Mouse (Mus musculus) forebrain, postnatal 0 days (tissue): ENCODE results near the gene Atxn7. TPM values are rescaled to one million over a fixed set of nuclear protein-coding genes. Genes with fewer than 3 reads are reported as not detected.

Source experiments
- ATAC-seq: fragments of 200-750 bp; cut with Nextera tagmentation; 2 replicates; pipeline ENCODE4 v1.8.0; 2017; ENCODE audit warnings: mild to moderate bottlenecking, moderate library complexity
- DNase-seq: peaks from one replicate; pipeline ENCODE4 v3.0.0-alpha.2; 2015
- H3K27ac ChIP-seq: fragments of 300-500 bp; sonication (generic); 2 replicates; pipeline ENCODE4 v1.5.1; 2014; ENCODE audit warnings: low read depth, mild to moderate bottlenecking, antibody characterized with exemption, low read length, moderate library complexity, mixed read lengths
- H3K27me3 ChIP-seq: fragments of 300-500 bp; sonication (generic); 2 replicates; pipeline ENCODE4 v1.6.1; 2014; ENCODE audit warnings: mild to moderate bottlenecking, low read length, mixed read lengths; ENCODE audit not compliant: insufficient read depth
- H3K36me3 ChIP-seq: fragments of 300-500 bp; sonication (generic); 2 replicates; pipeline ENCODE4 v1.6.1; 2014; ENCODE audit warnings: mild to moderate bottlenecking, moderate library complexity; ENCODE audit not compliant: insufficient read depth
- H3K4me1 ChIP-seq: fragments of 300-500 bp; sonication (generic); 2 replicates; pipeline ENCODE4 v1.6.1; 2014; ENCODE audit warnings: antibody characterized with exemption; ENCODE audit not compliant: insufficient read depth
- H3K4me2 ChIP-seq: fragments of 300-500 bp; sonication (generic); 2 replicates; pipeline ENCODE4 v1.6.1; 2014; ENCODE audit warnings: low read depth, mild to moderate bottlenecking, moderate library complexity
- H3K4me3 ChIP-seq: fragments of 300-500 bp; sonication (generic); 2 replicates; pipeline ENCODE4 v1.5.1; 2014; ENCODE audit warnings: low read depth, low read length, mixed read lengths
- H3K9ac ChIP-seq: fragments of 300-500 bp; sonication (generic); 2 replicates; pipeline ENCODE4 v1.6.1; 2014; ENCODE audit warnings: mild to moderate bottlenecking
- H3K9me3 ChIP-seq: fragments of 300-500 bp; sonication (generic); 2 replicates; pipeline ENCODE4 v1.6.1; 2016; ENCODE audit warnings: low read length
- CTCF ChIP-seq: sonication (generic); IDR thresholded peaks from 2 replicates; pipeline ENCODE4 v1.5.1; 2016; ENCODE audit warnings: antibody characterized with exemption, control low read depth, low read depth
- WGBS: fragments of 180-500 bp; shearing (Covaris S2); extraction: QIAGEN DNeasy Blood & Tissue Kit; methylation state at CpG from one replicate; pipeline ENCODE4 v1.1.7; 2014; 5-methylcytosine and 5-hydroxymethylcytosine counted together
- polyA plus RNA-seq: library from polyadenylated mRNA; unstranded; fragments of >200 nt; fragmentation: Nextera tagmentation; extraction: Ambion mirVana; gene quantifications from 2 replicates; pipeline ENCODE4 v1.2.1, GENCODE M21; 2015
- total RNA-seq: library from RNA; depleted of rRNA; stranded (reverse); fragments of >200 nt; gene quantifications from 2 replicates; pipeline ENCODE4 v1.2.3, GENCODE M21; 2014

Gene Atxn7
- total and polyA plus RNA-seq, 2 experiments from 2014 or later: 2.2 to 14.4 TPM

DNA sequence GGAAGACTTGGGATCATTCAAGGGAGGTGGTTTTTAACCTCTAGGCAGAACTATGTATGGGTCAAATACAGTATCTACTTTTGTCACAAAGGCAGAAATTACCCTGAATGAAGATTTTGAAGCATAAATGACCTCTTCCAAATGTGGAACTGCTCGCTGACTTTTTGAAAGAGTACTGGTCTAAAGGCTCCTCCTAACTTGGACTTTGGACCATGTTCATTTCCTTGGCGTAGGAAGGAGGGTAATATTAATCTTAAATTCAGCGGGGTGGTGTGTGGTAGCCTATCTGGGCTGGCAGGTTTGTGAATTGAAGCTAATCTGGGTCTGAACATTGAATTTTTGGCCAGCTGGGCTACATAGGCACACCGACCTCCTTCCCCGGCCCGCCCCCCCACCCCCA, 1.2 kb downstream of the Atxn7 start:
- DNase-seq (no peak), ATAC-seq (no peak)
- H3K9ac ChIP-seq: no peak overlapping the region
- 85% methylated on average over 6 of the region's 6 CpGs for WGBS
- H3K27ac ChIP-seq: no peak overlapping the region
- no peaks in the 10 kb centered on the region for H3K9me3 ChIP-seq
- TF ChIP-seq CTCF: no peak
- no peak overlapping the region for H3K4me3 ChIP-seq
- H3K36me3 ChIP-seq: no peaks in the 10 kb centered on the region
- H3K27me3 ChIP-seq: no peaks in the 10 kb centered on the region
- peaks cover 8% of the 10 kb centered on the region; the same call in 1 of the 2 replicates for H3K4me1 ChIP-seq
- no peak overlapping the region for H3K4me2 ChIP-seq

DNA sequence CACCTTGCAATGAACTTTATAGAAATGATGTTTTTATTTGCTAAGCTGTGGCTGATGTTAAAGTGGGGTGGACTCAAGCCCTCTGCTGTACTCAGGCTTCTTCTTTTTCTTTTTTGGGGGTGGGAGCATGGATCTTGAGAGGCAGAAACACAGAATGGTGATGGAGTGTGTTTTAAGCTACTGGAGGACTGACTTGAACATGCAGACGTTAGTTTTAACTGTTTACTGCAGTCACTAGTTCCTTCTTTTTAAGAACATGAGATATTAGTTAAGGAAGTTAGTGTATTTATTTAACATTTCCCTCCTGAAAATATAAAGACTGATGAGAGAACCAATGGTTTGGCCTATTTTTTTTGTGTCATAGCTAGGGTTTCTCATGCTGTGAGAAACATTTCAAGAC, 2.3 kb downstream of the Atxn7 start:
- Histone ChIP-seq H3K4me1 (peaks cover 8% of the 10 kb centered on the region; the same call in 1 of the 2 replicates), H3K4me2 (no peak overlapping the region), H3K4me3 (no peak overlapping the region), H3K27me3 (no peaks in the 10 kb centered on the region), H3K36me3 (no peaks in the 10 kb centered on the region), H3K27ac (no peak overlapping the region), H3K9me3 (no peaks in the 10 kb centered on the region), H3K9ac (no peak overlapping the region)
- TF ChIP-seq CTCF: no peak
- ATAC-seq (no peak), DNase-seq (no peak)
- 78% methylated on average over 1 of the region's 1 CpGs for WGBS

DNA sequence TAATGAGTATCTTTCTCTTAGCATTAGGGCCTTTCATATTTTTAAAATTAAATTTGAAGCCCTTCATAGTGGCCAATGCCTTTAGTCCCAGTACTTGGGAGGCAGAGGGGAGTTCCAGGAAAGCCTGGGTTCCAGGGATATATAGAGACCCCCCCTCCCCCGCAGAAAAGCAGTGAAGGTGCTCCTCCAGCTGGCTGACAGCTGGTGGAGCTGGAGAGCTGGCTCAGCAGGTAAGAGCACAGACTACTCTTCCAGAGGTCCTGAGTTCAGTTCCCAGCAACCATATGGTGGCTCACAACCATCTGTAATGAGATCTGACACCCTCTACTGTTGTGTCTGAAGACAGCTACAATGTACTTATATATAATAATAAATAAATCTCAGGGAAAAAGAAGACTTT, 6.4 kb downstream of the Atxn7 start:
- H3K4me1 ChIP-seq: no peaks in the 10 kb centered on the region
- no peak for TF ChIP-seq CTCF
- H3K4me2 ChIP-seq: no peak overlapping the region
- no peak overlapping the region for H3K27ac ChIP-seq
- H3K27me3 ChIP-seq: no peaks in the 10 kb centered on the region
- no peak for DNase-seq
- no peaks in the 10 kb centered on the region for H3K9me3 ChIP-seq
- H3K9ac ChIP-seq: no peak overlapping the region
- WGBS: 39% methylated on average over 1 of the region's 1 CpGs
- no peak overlapping the region for H3K4me3 ChIP-seq
- H3K36me3 ChIP-seq: no peaks in the 10 kb centered on the region
- no peak for ATAC-seq

DNA sequence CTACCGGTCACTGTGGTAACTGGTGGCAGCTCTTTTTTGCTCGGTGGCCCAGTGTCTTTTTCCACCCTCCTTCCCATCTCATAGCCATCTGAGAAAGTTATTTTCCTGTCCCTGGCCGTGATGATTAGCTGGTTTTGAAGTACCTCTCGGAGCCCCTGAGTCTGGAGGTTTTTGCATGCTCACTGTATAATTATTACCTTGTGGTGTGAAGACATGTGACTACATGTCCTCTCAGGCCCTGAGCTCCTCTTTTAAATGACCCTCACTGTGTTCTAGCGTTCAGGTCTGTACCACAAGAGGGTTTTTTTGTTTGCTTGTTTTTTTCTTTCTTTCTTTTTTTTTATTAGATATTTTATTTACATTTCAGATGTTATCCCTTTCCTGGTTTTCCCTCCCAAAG, 7.2 kb downstream of the Atxn7 start:
- Histone ChIP-seq H3K4me1 (no peaks in the 10 kb centered on the region), H3K4me2 (no peak overlapping the region), H3K27ac (no peak overlapping the region), H3K4me3 (no peak overlapping the region), H3K27me3 (no peaks in the 10 kb centered on the region), H3K9me3 (no peaks in the 10 kb centered on the region), H3K36me3 (no peaks in the 10 kb centered on the region), H3K9ac (no peak overlapping the region)
- DNase-seq (no peak), ATAC-seq (no peak)
- WGBS: 92% methylated on average over 5 of the region's 5 CpGs
- no peak for TF ChIP-seq CTCF

- H3K9me3 ChIP-seq: no peaks in the 10 kb centered on the region
- TF ChIP-seq CTCF: no peak
- H3K36me3 ChIP-seq: no peaks in the 10 kb centered on the region
- H3K27me3 ChIP-seq: no peaks in the 10 kb centered on the region
- no peak overlapping the region for H3K4me3 ChIP-seq
- 59% methylated on average over 3 of the region's 3 CpGs for WGBS
- H3K27ac ChIP-seq: no peak overlapping the region
- no peak for DNase-seq
- no peak overlapping the region for H3K4me2 ChIP-seq
- H3K9ac ChIP-seq: no peak overlapping the region
- H3K4me1 ChIP-seq: no peaks in the 10 kb centered on the region
- no peak for ATAC-seq
These were observed 9.3 kb downstream of the Atxn7 start for GRCm38 (mm10) chr14:13970513-13970912.

- no peaks in the 10 kb centered on the region for H3K9me3 ChIP-seq
- no peak for TF ChIP-seq CTCF
- H3K4me3 ChIP-seq: no peak overlapping the region
- DNase-seq (no peak), ATAC-seq (no peak)
- H3K4me2 ChIP-seq: no peak overlapping the region
- no peak overlapping the region for H3K9ac ChIP-seq
- H3K27me3 ChIP-seq: no peaks in the 10 kb centered on the region
- H3K27ac ChIP-seq: no peak overlapping the region
- WGBS: 29% methylated on average over 6 of the region's 6 CpGs
- H3K4me1 ChIP-seq: no peaks in the 10 kb centered on the region
- H3K36me3 ChIP-seq: no peaks in the 10 kb centered on the region
These were observed 10.5 kb downstream of the Atxn7 start for GRCm38 (mm10) chr14:13971644-13972234.

DNA sequence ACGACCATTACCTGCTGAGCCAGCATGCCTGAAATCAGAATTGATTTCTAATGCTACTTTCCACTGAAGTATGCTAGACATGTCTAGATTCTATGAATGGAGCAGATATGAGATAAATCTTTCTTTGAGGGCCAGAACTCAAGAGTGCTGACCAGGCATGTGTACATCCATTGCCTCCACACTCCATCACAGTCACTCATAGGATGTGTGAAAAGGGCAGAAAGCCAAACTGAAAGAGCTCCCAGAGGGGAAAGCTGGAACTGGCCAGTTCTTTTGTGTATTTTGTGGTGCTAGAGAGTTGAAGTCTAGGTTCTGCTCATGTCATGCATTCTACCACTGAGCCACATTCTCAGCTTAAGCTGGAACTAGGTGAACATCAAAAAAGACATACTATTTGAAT, 16.3 kb downstream of the Atxn7 start:
- no peaks in the 10 kb centered on the region for H3K27me3 ChIP-seq
- H3K4me2 ChIP-seq: no peak overlapping the region
- H3K9ac ChIP-seq: no peak overlapping the region
- no peak for TF ChIP-seq CTCF
- H3K9me3 ChIP-seq: no peaks in the 10 kb centered on the region
- H3K36me3 ChIP-seq: no peaks in the 10 kb centered on the region
- ATAC-seq (no peak), DNase-seq (no peak)
- no peak overlapping the region for H3K27ac ChIP-seq
- WGBS: 71% methylated on average over 1 of the region's 1 CpGs
- H3K4me1 ChIP-seq: no peaks in the 10 kb centered on the region
- H3K4me3 ChIP-seq: no peak overlapping the region
